Mouse (Mus musculus): Measurements from ENCODE around the gene Ndufa4l2. TPM values are rescaled to one million over a fixed set of nuclear protein-coding genes. Genes with fewer than 3 reads are reported as not detected.
A peak's percentile ranks its signal among the peaks of the same experiment; 100 is the strongest.

Gene Ndufa4l2
- 17.1 and 18.0 TPM in 2 replicates for polyA plus RNA-seq (2015; fragmentation: Nextera tagmentation; extraction: Ambion mirVana)

- Histone ChIP-seq H3K27ac (replicated peaks) (no peak within 1 kb of the TSS; the same call in 1 of the 2 replicates), H3K36me3 (peaks cover 11% of the 10 kb centered on the region), H3K9me3 (no peaks in the 10 kb centered on the region), H3K4me2 (replicated peaks) (peak within 1 kb of the TSS; percentile 95), H3K4me1 (peaks cover 49% of the 10 kb centered on the region), H3K27me3 (peaks cover 15% of the 10 kb centered on the region; the same call in 1 of the 2 replicates), H3K9ac (replicated peaks) (0 out of 2 replicates have a peak within 1 kb of the TSS, but pooled peaks have one; percentile 37), H3K4me3 (peak within 1 kb of the TSS; percentile 51; the same call in 1 of the 2 replicates)
- WGBS, result 27% methylated on average over 6 of the region's 6 CpGs
- no peak for ATAC-seq (replicated peaks)
Observed at GRCm38 (mm10) chr10:127514764-127515163, at the start of gene Ndufa4l2. Gene Ndufa4l2, plus strand, starts transcription at chr10:127514967.

- Histone ChIP-seq H3K27me3 (no peaks in the 10 kb centered on the region), H3K27ac (replicated peaks) (no peak overlapping the region), H3K9me3 (no peaks in the 10 kb centered on the region), H3K36me3 (peaks cover 35% of the 10 kb centered on the region), H3K9ac (replicated peaks) (no peak overlapping the region), H3K4me1 (no peaks in the 10 kb centered on the region), H3K4me3 (no peak overlapping the region), H3K4me2 (replicated peaks) (no peak overlapping the region)
- WGBS, result 82% methylated on average over 15 of the region's 15 CpGs
- no peak for ATAC-seq (replicated peaks)
Observed at GRCm38 (mm10) chr10:127471281-127471988, 43.3 kb upstream of the Ndufa4l2 start.

GRCm38 (mm10) chr10:127472722-127473121 lies 42.0 kb upstream of the Ndufa4l2 start:
- Histone ChIP-seq H3K4me1 (no peaks in the 10 kb centered on the region), H3K4me3 (no peak overlapping the region), H3K36me3 (peaks cover 43% of the 10 kb centered on the region), H3K4me2 (replicated peaks) (no peak overlapping the region), H3K9me3 (no peaks in the 10 kb centered on the region), H3K9ac (replicated peaks) (no peak overlapping the region), H3K27ac (replicated peaks) (no peak overlapping the region), H3K27me3 (no peaks in the 10 kb centered on the region)
- 90% methylated on average over 9 of the region's 9 CpGs for WGBS
- ATAC-seq (replicated peaks), result no peak

GRCm38 (mm10) chr10:127475175-127475574 lies 39.6 kb upstream of the Ndufa4l2 start:
- no peak overlapping the region for H3K27ac ChIP-seq (replicated peaks)
- H3K4me1 ChIP-seq, result no peaks in the 10 kb centered on the region
- H3K9ac ChIP-seq (replicated peaks), result no peak overlapping the region
- peaks cover 43% of the 10 kb centered on the region for H3K36me3 ChIP-seq
- no peaks in the 10 kb centered on the region for H3K9me3 ChIP-seq
- H3K4me3 ChIP-seq, result no peak overlapping the region
- H3K4me2 ChIP-seq (replicated peaks), result no peak overlapping the region
- no peaks in the 10 kb centered on the region for H3K27me3 ChIP-seq
- WGBS, result 95% methylated on average over 4 of the region's 4 CpGs
- no peak for ATAC-seq (replicated peaks)

- Histone ChIP-seq H3K27me3 (no peaks in the 10 kb centered on the region), H3K4me1 (no peaks in the 10 kb centered on the region), H3K9me3 (no peaks in the 10 kb centered on the region), H3K4me2 (replicated peaks) (no peak overlapping the region), H3K4me3 (no peak overlapping the region), H3K27ac (replicated peaks) (no peak overlapping the region), H3K9ac (replicated peaks) (no peak overlapping the region), H3K36me3 (peaks cover 46% of the 10 kb centered on the region)
- ATAC-seq (replicated peaks), result no peak
- WGBS, result 85% methylated on average over 3 of the region's 3 CpGs
Observed at GRCm38 (mm10) chr10:127476541-127476940, 38.2 kb upstream of the Ndufa4l2 start.

GRCm38 (mm10) chr10:127477301-127477700 lies 37.5 kb upstream of the Ndufa4l2 start:
- WGBS, result 82% methylated on average over 7 of the region's 7 CpGs
- Histone ChIP-seq H3K27me3 (no peaks in the 10 kb centered on the region), H3K4me3 (no peak overlapping the region), H3K4me1 (no peaks in the 10 kb centered on the region), H3K4me2 (replicated peaks) (no peak overlapping the region), H3K9ac (replicated peaks) (no peak overlapping the region), H3K36me3 (peaks cover 47% of the 10 kb centered on the region), H3K27ac (replicated peaks) (no peak overlapping the region), H3K9me3 (no peaks in the 10 kb centered on the region)
- ATAC-seq (replicated peaks), result no peak

GRCm38 (mm10) chr10:127479131-127479530 lies 35.6 kb upstream of the Ndufa4l2 start:
- no peak overlapping the region for H3K9ac ChIP-seq (replicated peaks)
- ATAC-seq (replicated peaks), result no peak
- no peaks in the 10 kb centered on the region for H3K27me3 ChIP-seq
- no peak overlapping the region for H3K27ac ChIP-seq (replicated peaks)
- WGBS, result 95% methylated on average over 4 of the region's 4 CpGs
- no peak overlapping the region for H3K4me2 ChIP-seq (replicated peaks)
- H3K36me3 ChIP-seq, result peaks cover 53% of the 10 kb centered on the region
- H3K4me3 ChIP-seq, result no peak overlapping the region
- no peaks in the 10 kb centered on the region for H3K4me1 ChIP-seq
- H3K9me3 ChIP-seq, result no peaks in the 10 kb centered on the region

GRCm38 (mm10) chr10:127480833-127481813 lies 33.6 kb upstream of the Ndufa4l2 start:
- H3K9ac ChIP-seq (replicated peaks), result no peak overlapping the region
- 88% methylated on average over 19 of the region's 19 CpGs for WGBS
- H3K9me3 ChIP-seq, result no peaks in the 10 kb centered on the region
- no peaks in the 10 kb centered on the region for H3K4me1 ChIP-seq
- no peak overlapping the region for H3K27ac ChIP-seq (replicated peaks)
- no peak for ATAC-seq (replicated peaks)
- no peak overlapping the region for H3K4me3 ChIP-seq
- H3K36me3 ChIP-seq, result peaks cover 65% of the 10 kb centered on the region
- no peak overlapping the region for H3K4me2 ChIP-seq (replicated peaks)
- no peaks in the 10 kb centered on the region for H3K27me3 ChIP-seq

- no peak overlapping the region for H3K4me3 ChIP-seq
- no peaks in the 10 kb centered on the region for H3K27me3 ChIP-seq
- no peak overlapping the region for H3K27ac ChIP-seq (replicated peaks)
- H3K36me3 ChIP-seq, result peaks cover 73% of the 10 kb centered on the region
- no peaks in the 10 kb centered on the region for H3K4me1 ChIP-seq
- 90% methylated on average over 10 of the region's 10 CpGs for WGBS
- H3K9ac ChIP-seq (replicated peaks), result no peak overlapping the region
- H3K9me3 ChIP-seq, result no peaks in the 10 kb centered on the region
- no peak for ATAC-seq (replicated peaks)
- H3K4me2 ChIP-seq (replicated peaks), result no peak overlapping the region
Observed at GRCm38 (mm10) chr10:127485235-127485634, 29.5 kb upstream of the Ndufa4l2 start.

GRCm38 (mm10) chr10:127488856-127489255 lies 25.9 kb upstream of the Ndufa4l2 start:
- Histone ChIP-seq H3K36me3 (peaks cover 63% of the 10 kb centered on the region), H3K9ac (replicated peaks) (no peak overlapping the region), H3K4me3 (no peak overlapping the region), H3K9me3 (no peaks in the 10 kb centered on the region), H3K4me2 (replicated peaks) (no peak overlapping the region), H3K4me1 (no peaks in the 10 kb centered on the region), H3K27me3 (no peaks in the 10 kb centered on the region), H3K27ac (replicated peaks) (no peak overlapping the region)
- WGBS, result 83% methylated on average over 7 of the region's 7 CpGs
- ATAC-seq (replicated peaks), result no peak

- no peak overlapping the region for H3K9ac ChIP-seq (replicated peaks)
- no peak overlapping the region for H3K4me2 ChIP-seq (replicated peaks)
- H3K4me3 ChIP-seq, result no peak overlapping the region
- ATAC-seq (replicated peaks), result no peak
- peaks cover 62% of the 10 kb centered on the region for H3K36me3 ChIP-seq
- WGBS, result 81% methylated on average over 18 of the region's 18 CpGs
- no peaks in the 10 kb centered on the region for H3K4me1 ChIP-seq
- 0 out of 2 replicates have a peak overlapping the region, but pooled peaks have one; percentile 11 for H3K27ac ChIP-seq (replicated peaks)
- no peaks in the 10 kb centered on the region for H3K9me3 ChIP-seq
- no peaks in the 10 kb centered on the region for H3K27me3 ChIP-seq
Observed at GRCm38 (mm10) chr10:127490160-127491127, 24.3 kb upstream of the Ndufa4l2 start.

Data from forebrain, embryonic 15.5 days (tissue).